In the genomic region with DNA sequence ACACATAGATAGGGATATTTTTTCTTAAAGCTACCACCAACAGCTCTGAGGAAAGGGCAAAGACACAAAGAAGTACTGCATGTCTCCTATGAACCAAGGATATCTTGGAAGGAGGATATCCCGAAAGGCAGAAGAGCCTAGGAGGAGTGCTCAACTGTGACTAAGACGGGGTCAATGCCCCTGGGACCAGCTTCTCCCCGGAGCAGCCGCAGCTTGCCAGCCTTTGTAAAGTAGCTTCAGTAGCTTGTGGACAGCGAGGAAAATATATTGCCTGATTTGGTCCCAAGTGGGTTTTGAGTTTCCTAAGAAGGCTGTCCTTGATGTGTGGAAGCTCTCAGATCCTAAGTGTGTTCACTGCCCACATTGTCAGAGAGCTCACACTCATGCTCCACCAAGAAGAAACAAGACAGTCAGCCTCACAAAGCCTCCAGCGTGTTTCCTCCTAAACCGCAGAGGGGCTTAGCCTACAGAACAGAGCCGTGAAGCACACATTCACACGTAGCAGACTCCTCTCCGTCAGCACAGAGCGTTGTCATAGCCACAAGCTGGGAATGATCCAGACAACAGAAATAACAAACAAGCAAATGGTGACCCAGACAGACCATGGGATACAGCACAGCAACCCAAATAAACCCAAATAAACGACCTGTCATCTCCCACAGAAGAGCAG, we compare ENCODE assay signal across 12 mouse cellular contexts. TPM values are rescaled to one million over a fixed set of nuclear protein-coding genes. Genes with fewer than 3 reads are reported as not detected.
DNase-seq lines count a peak whose midpoint lies in the region; ATAC-seq and TF ChIP-seq lines count a peak whose summit lies in the region.
"Had no signal": no experiment of that assay in that cellular context is flagged by ENCODE, and none has a peak within 500 bp of the region (broad histone marks: within the 10 kb centered on the region; RNA-seq: fewer than 3 reads in every experiment).

No protein-coding gene starts in this region.

- H3K27ac ChIP-seq in forebrain, embryonic 16.5 days (ENCODE audit: low read length), result no peak overlapping the region
- H3K27ac ChIP-seq in forebrain, embryonic 10.5 days, result no peak overlapping the region
- H3K27ac ChIP-seq in heart, adult 2 months, result no peak overlapping the region
- H3K27ac ChIP-seq: embryonic facial prominence, embryonic 12.5 days; midbrain, embryonic 12.5 days had no signal

- H3K79me2 ChIP-seq in heart, adult 2 months (replicated peaks; ENCODE audit: control insufficient read depth, insufficient read depth, low read length), result no peaks in the 10 kb centered on the region

- peaks cover 3% of the 10 kb centered on the region; the same call in 1 of the 2 replicates for H3K4me1 ChIP-seq in forebrain, embryonic 16.5 days (replicated peaks; ENCODE audit: control insufficient read depth, insufficient read depth, low read length)
- no peaks in the 10 kb centered on the region for H3K4me1 ChIP-seq in forebrain, embryonic 10.5 days
- H3K4me1 ChIP-seq in heart, adult 2 months (ENCODE audit: control insufficient read depth, insufficient read depth, low read length), result no peaks in the 10 kb centered on the region
- H3K4me1 ChIP-seq: embryonic facial prominence, embryonic 12.5 days; midbrain, embryonic 12.5 days had no signal

- H3K36me3 ChIP-seq in forebrain, embryonic 16.5 days (ENCODE audit: control insufficient read depth, insufficient read depth), result no peaks in the 10 kb centered on the region
- H3K36me3 ChIP-seq in forebrain, embryonic 10.5 days (replicated peaks), result no peaks in the 10 kb centered on the region
- H3K36me3 ChIP-seq in heart, adult 2 months (ENCODE audit: control insufficient read depth, insufficient read depth, low read length), result no peaks in the 10 kb centered on the region
- H3K36me3 ChIP-seq: embryonic facial prominence, embryonic 12.5 days; midbrain, embryonic 12.5 days had no signal

- no peak for TF ChIP-seq POLR2A in heart, adult 2 months (IDR thresholded peaks at IDR 0.05; ENCODE audit: insufficient read depth, low read depth, low read length)

- no peaks in the 10 kb centered on the region for H3K27me3 ChIP-seq in forebrain, embryonic 16.5 days (replicated peaks; ENCODE audit: control insufficient read depth, insufficient read depth, low read length)
- H3K27me3 ChIP-seq in forebrain, embryonic 10.5 days (ENCODE audit: poor library complexity, severe bottlenecking), result no peaks in the 10 kb centered on the region
- H3K27me3 ChIP-seq in heart, adult 2 months (ENCODE audit: control insufficient read depth, insufficient read depth, low read length), result 0 out of 2 replicates have a peak, but pooled peaks cover 1% of the 10 kb centered on the region
- H3K27me3 ChIP-seq: embryonic facial prominence, embryonic 12.5 days; midbrain, embryonic 12.5 days had no signal

- WGBS in forebrain, embryonic 16.5 days, result 61% methylated on average over 12 of the region's 12 CpGs
- 72% methylated on average over 12 of the region's 12 CpGs for WGBS in forebrain, embryonic 10.5 days
- 48% methylated on average over 12 of the region's 12 CpGs for WGBS in heart, adult 2 months

- intact Hi-C loops in heart, adult 2 months (cut with DNase I), result no loop called here

- no peak for DNase-seq in forebrain, embryonic 10.5 days (ENCODE audit: extremely low spot score, low spot score)
- peak; percentile 3 for DNase-seq in layer of hippocampus, adult 9-11 months
- no peak for DNase-seq in layer of hippocampus, postnatal 10 days (ENCODE audit: low spot score in 2 of 2)
- DNase-seq in MN1 (ENCODE audit: low spot score), result peak; percentile 17
- peak; percentile 37 for DNase-seq in mesoderm, embryonic 11.5 days (ENCODE audit: low read depth, low spot score)
- no peak for DNase-seq in thymus, postnatal 36 days
- DNase-seq in heart, adult 2 months, result no peak
- DNase-seq: heart, postnatal 36 days; right cerebral cortex, adult 18-20 months had no signal

- no peak for TF ChIP-seq EP300 in heart, adult 2 months (IDR thresholded peaks at IDR 0.05; ENCODE audit: insufficient read depth, low read depth, low read length)

- H3K4me2 ChIP-seq in forebrain, embryonic 16.5 days (ENCODE audit: low read length), result no peak overlapping the region
- H3K4me2 ChIP-seq: embryonic facial prominence, embryonic 12.5 days; midbrain, embryonic 12.5 days had no signal

- no peak overlapping the region for H3K4me3 ChIP-seq in forebrain, embryonic 16.5 days (replicated peaks; ENCODE audit: low read length)
- H3K4me3 ChIP-seq in forebrain, embryonic 10.5 days, result no peak overlapping the region
- no peak overlapping the region for H3K4me3 ChIP-seq in heart, adult 2 months
- H3K4me3 ChIP-seq: embryonic facial prominence, embryonic 12.5 days; midbrain, embryonic 12.5 days had no signal

- no peak for TF ChIP-seq CTCF in heart, adult 2 months (IDR thresholded peaks at IDR 0.05)

- H3K9ac ChIP-seq in forebrain, embryonic 16.5 days (replicated peaks; ENCODE audit: low read depth, low read length), result no peak overlapping the region
- no peak overlapping the region for H3K9ac ChIP-seq in heart, adult 2 months (ENCODE audit: low read depth, low read length)
- H3K9ac ChIP-seq: embryonic facial prominence, embryonic 12.5 days; midbrain, embryonic 12.5 days had no signal

- H3K9me3 ChIP-seq in forebrain, embryonic 16.5 days (ENCODE audit: control insufficient read depth, low read length), result no peaks in the 10 kb centered on the region
- H3K9me3 ChIP-seq in forebrain, embryonic 10.5 days, result no peaks in the 10 kb centered on the region
- H3K9me3 ChIP-seq: embryonic facial prominence, embryonic 12.5 days; midbrain, embryonic 12.5 days had no signal

- peak; percentile 64; the same call in 1 of the 2 replicates for ATAC-seq in forebrain, embryonic 16.5 days

RNA-seq across cellular contexts. Expression of gene Synm, which starts 17.2 kb away (rescaled TPM):
- 5.1 and 5.7 TPM in 2 replicates for polyA plus RNA-seq in forebrain, embryonic 16.5 days (2015; fragmentation: Nextera tagmentation; extraction: Ambion mirVana)
- 0.62 and 0.78 TPM in 2 replicates for polyA plus RNA-seq in forebrain, embryonic 10.5 days (2016; fragmentation: Nextera tagmentation; extraction: Ambion mirVana)
- total RNA-seq in layer of hippocampus, postnatal 10 days (2021), result 10 to 100 TPM; 26.8 to 29.4 TPM
- 1 to 10 TPM; 8.3 TPM for total RNA-seq in heart, adult 2 months (2021)
- 2.6 and 4.3 TPM in 2 replicates for polyA plus RNA-seq in heart, adult 2 months (2012; rRNA removed)

Comparison
In these comparisons a context has a peak if more than half of its experiments do, and no peak if none do; other contexts are left out.
1. DNase-seq: peak in layer of hippocampus, adult 9-11 months (single experiment), MN1 (single experiment) and mesoderm, embryonic 11.5 days (single experiment); none in forebrain, embryonic 10.5 days (single experiment), layer of hippocampus, postnatal 10 days (0 of 2), thymus, postnatal 36 days (0 of 2) and heart, adult 2 months (0 of 2).